Mouse (Mus musculus): Measurements from ENCODE around the gene Onecut1. TPM values are rescaled to one million over a fixed set of nuclear protein-coding genes. Genes with fewer than 3 reads are reported as not detected.

Onecut1 gene
- total and polyA plus RNA-seq, 3 experiments = not detected

GRCm38 (mm10) chr9:74856578-74857507 lies 4.9 kb upstream of the Onecut1 start:
- no peaks in the 10 kb centered on the region for H3K79me2 ChIP-seq (replicated peaks; ENCODE audit: control insufficient read depth, insufficient read depth, low read length)
- TF ChIP-seq POLR2A (IDR thresholded peaks at IDR 0.05; ENCODE audit: insufficient read depth, low read depth, low read length) (no peak), CTCF (IDR thresholded peaks at IDR 0.05) (no peak), EP300 (IDR thresholded peaks at IDR 0.05; ENCODE audit: insufficient read depth, low read depth, low read length) (no peak)

GRCm38 (mm10) chr9:74857508-74857840 lies 4.2 kb upstream of the Onecut1 start:
- DNase-seq = no peak
- intact Hi-C loops (cut with DNase I) = no loop called here
- peaks cover 32% of the 10 kb centered on the region for H3K27me3 ChIP-seq (ENCODE audit: control insufficient read depth, insufficient read depth, low read length)
- H3K27ac ChIP-seq = no peak overlapping the region
- peaks cover 1% of the 10 kb centered on the region; the same call in 1 of the 2 replicates for H3K4me1 ChIP-seq (ENCODE audit: control insufficient read depth, insufficient read depth, low read length)
- H3K9ac ChIP-seq (ENCODE audit: low read depth, low read length) = no peak overlapping the region
- H3K79me2 ChIP-seq (replicated peaks; ENCODE audit: control insufficient read depth, insufficient read depth, low read length) = no peaks in the 10 kb centered on the region
- WGBS = 3% methylated on average over 7 of the region's 7 CpGs
- TF ChIP-seq EP300 (IDR thresholded peaks at IDR 0.05; ENCODE audit: insufficient read depth, low read depth, low read length) (no peak), CTCF (IDR thresholded peaks at IDR 0.05) (no peak), POLR2A (IDR thresholded peaks at IDR 0.05; ENCODE audit: insufficient read depth, low read depth, low read length) (no peak)
- no peaks in the 10 kb centered on the region for H3K36me3 ChIP-seq (ENCODE audit: control insufficient read depth, insufficient read depth, low read length)
- H3K4me3 ChIP-seq = no peak overlapping the region

More at GRCm38 (mm10) chr9:74856578-74857507, 4.9 kb upstream of the Onecut1 start:
- WGBS = 3% methylated on average over 28 of the region's 28 CpGs
- intact Hi-C loops (cut with DNase I) = no loop called here
- Histone ChIP-seq H3K4me1 (ENCODE audit: control insufficient read depth, insufficient read depth, low read length) (peaks cover 1% of the 10 kb centered on the region; the same call in 1 of the 2 replicates), H3K36me3 (ENCODE audit: control insufficient read depth, insufficient read depth, low read length) (no peaks in the 10 kb centered on the region), H3K9ac (ENCODE audit: low read depth, low read length) (no peak overlapping the region), H3K4me3 (no peak overlapping the region), H3K27ac (no peak overlapping the region), H3K27me3 (ENCODE audit: control insufficient read depth, insufficient read depth, low read length) (peaks cover 29% of the 10 kb centered on the region)
- DNase-seq = no peak

GRCm38 (mm10) chr9:74858111-74858510 lies 3.6 kb upstream of the Onecut1 start:
- Histone ChIP-seq H3K27ac (no peak overlapping the region), H3K36me3 (ENCODE audit: control insufficient read depth, insufficient read depth, low read length) (no peaks in the 10 kb centered on the region), H3K4me1 (ENCODE audit: control insufficient read depth, insufficient read depth, low read length) (peaks cover 1% of the 10 kb centered on the region; the same call in 1 of the 2 replicates), H3K9ac (ENCODE audit: low read depth, low read length) (no peak overlapping the region), H3K4me3 (no peak overlapping the region), H3K79me2 (replicated peaks; ENCODE audit: control insufficient read depth, insufficient read depth, low read length) (no peaks in the 10 kb centered on the region), H3K27me3 (ENCODE audit: control insufficient read depth, insufficient read depth, low read length) (peaks cover 38% of the 10 kb centered on the region)
- WGBS = 8% methylated on average over 5 of the region's 5 CpGs
- intact Hi-C loops (cut with DNase I) = no loop called here
- no peak for TF ChIP-seq EP300 (IDR thresholded peaks at IDR 0.05; ENCODE audit: insufficient read depth, low read depth, low read length)
- no peak for TF ChIP-seq POLR2A (IDR thresholded peaks at IDR 0.05; ENCODE audit: insufficient read depth, low read depth, low read length)
- no peak for TF ChIP-seq CTCF (IDR thresholded peaks at IDR 0.05)
- no peak for DNase-seq

- H3K79me2 ChIP-seq (replicated peaks; ENCODE audit: control insufficient read depth, insufficient read depth, low read length) = no peaks in the 10 kb centered on the region
- no peak for TF ChIP-seq POLR2A (IDR thresholded peaks at IDR 0.05; ENCODE audit: insufficient read depth, low read depth, low read length)
- TF ChIP-seq CTCF (IDR thresholded peaks at IDR 0.05) = no peak
- TF ChIP-seq EP300 (IDR thresholded peaks at IDR 0.05; ENCODE audit: insufficient read depth, low read depth, low read length) = no peak
- no peak for DNase-seq
- WGBS = 22% methylated on average over 18 of the region's 18 CpGs
- no peak overlapping the region for H3K9ac ChIP-seq (ENCODE audit: low read depth, low read length)
- no peaks in the 10 kb centered on the region for H3K36me3 ChIP-seq (ENCODE audit: control insufficient read depth, insufficient read depth, low read length)
- no peak overlapping the region for H3K27ac ChIP-seq
- H3K4me3 ChIP-seq = no peak overlapping the region
- intact Hi-C loops (cut with DNase I) = no loop called here
- H3K27me3 ChIP-seq (ENCODE audit: control insufficient read depth, insufficient read depth, low read length) = peaks cover 43% of the 10 kb centered on the region
- H3K4me1 ChIP-seq (ENCODE audit: control insufficient read depth, insufficient read depth, low read length) = peaks cover 1% of the 10 kb centered on the region; the same call in 1 of the 2 replicates
These were observed 1.3 kb upstream of the Onecut1 start for GRCm38 (mm10) chr9:74860461-74860860.

- WGBS = 2% methylated on average over 48 of the region's 48 CpGs
- no peak for TF ChIP-seq EP300 (IDR thresholded peaks at IDR 0.05; ENCODE audit: insufficient read depth, low read depth, low read length)
- no peak for TF ChIP-seq CTCF (IDR thresholded peaks at IDR 0.05)
- Histone ChIP-seq H3K4me1 (ENCODE audit: control insufficient read depth, insufficient read depth, low read length) (peaks cover 1% of the 10 kb centered on the region; the same call in 1 of the 2 replicates), H3K27me3 (ENCODE audit: control insufficient read depth, insufficient read depth, low read length) (peaks cover 44% of the 10 kb centered on the region), H3K79me2 (replicated peaks; ENCODE audit: control insufficient read depth, insufficient read depth, low read length) (no peaks in the 10 kb centered on the region), H3K9ac (ENCODE audit: low read depth, low read length) (0 out of 2 replicates have a peak overlapping the region, but pooled peaks have one; percentile 18), H3K4me3 (peak overlapping the region; percentile 35; the same call in 1 of the 2 replicates), H3K27ac (no peak overlapping the region), H3K36me3 (ENCODE audit: control insufficient read depth, insufficient read depth, low read length) (no peaks in the 10 kb centered on the region)
- no peak for DNase-seq
- intact Hi-C loops (cut with DNase I) = no loop called here
These were observed 517 bp downstream of the Onecut1 start for GRCm38 (mm10) chr9:74862096-74862780.

Measured in heart, adult 2 months (tissue).